Mouse (Mus musculus): Measurements from ENCODE around the gene Ttc21b.

Gene Ttc21b

GRCm38 (mm10) chr2:66173134-66173533, 83.3 kb downstream of the Ttc21b start:
- in situ Hi-C loops (cut with MboI; ENCODE audit: low sequenced_read_pairs): no loop called here

GRCm38 (mm10) chr2:66171643-66172042, 84.8 kb downstream of the Ttc21b start:
- in situ Hi-C loops (cut with MboI; ENCODE audit: low sequenced_read_pairs): no loop called here

- in situ Hi-C loops (cut with MboI; ENCODE audit: low sequenced_read_pairs): no loop called here
Observed at GRCm38 (mm10) chr2:66170721-66171120, 85.7 kb downstream of the Ttc21b start.

GRCm38 (mm10) chr2:66165025-66165424, 91.4 kb downstream of the Ttc21b start:
- in situ Hi-C loops (cut with MboI; ENCODE audit: low sequenced_read_pairs): no loop called here

- in situ Hi-C loops (cut with MboI; ENCODE audit: low sequenced_read_pairs): no loop called here
Observed at GRCm38 (mm10) chr2:66158140-66158915, 98.1 kb downstream of the Ttc21b start.

- in situ Hi-C loops (cut with MboI; ENCODE audit: low sequenced_read_pairs): no loop called here
Observed at GRCm38 (mm10) chr2:66151436-66151835, 105.0 kb downstream of the Ttc21b start.

GRCm38 (mm10) chr2:66150531-66150930, 105.9 kb downstream of the Ttc21b start:
- in situ Hi-C loops (cut with MboI; ENCODE audit: low sequenced_read_pairs): no loop called here

- in situ Hi-C loops (cut with MboI; ENCODE audit: low sequenced_read_pairs): no loop called here
Observed at GRCm38 (mm10) chr2:66148654-66149230, 107.7 kb downstream of the Ttc21b start.

- in situ Hi-C loops (cut with MboI; ENCODE audit: low sequenced_read_pairs): no loop called here
Observed at GRCm38 (mm10) chr2:66146473-66146872, 109.9 kb downstream of the Ttc21b start.

GRCm38 (mm10) chr2:66144770-66145169, 111.6 kb downstream of the Ttc21b start:
- in situ Hi-C loops (cut with MboI; ENCODE audit: low sequenced_read_pairs): no loop called here

- in situ Hi-C loops (cut with MboI; ENCODE audit: low sequenced_read_pairs): no loop called here
Observed at GRCm38 (mm10) chr2:66143284-66143683, 113.1 kb downstream of the Ttc21b start.

GRCm38 (mm10) chr2:66142711-66143110, 113.7 kb downstream of the Ttc21b start:
- in situ Hi-C loops (cut with MboI; ENCODE audit: low sequenced_read_pairs): no loop called here

- in situ Hi-C loops (cut with MboI; ENCODE audit: low sequenced_read_pairs): no loop called here
Observed at GRCm38 (mm10) chr2:66142268-66142667, 114.1 kb downstream of the Ttc21b start.

- in situ Hi-C loops (cut with MboI; ENCODE audit: low sequenced_read_pairs): no loop called here
Observed at GRCm38 (mm10) chr2:66140246-66140645, 116.2 kb downstream of the Ttc21b start.
